Mouse (Mus musculus): ENCODE measurements around the gene Spag9.
"Not testable (repeated sequence)": the region's sequence is repeated elsewhere in the genome, so short reads cannot be mapped to it uniquely, and the experiment has no call there.

The Spag9 gene

GRCm38 (mm10) chr11:93986298-93986697 is 9.6 kb upstream of the Spag9 start:
- no peak for DNase-seq (ENCODE audit: low spot score in 2 of 2)

DNA sequence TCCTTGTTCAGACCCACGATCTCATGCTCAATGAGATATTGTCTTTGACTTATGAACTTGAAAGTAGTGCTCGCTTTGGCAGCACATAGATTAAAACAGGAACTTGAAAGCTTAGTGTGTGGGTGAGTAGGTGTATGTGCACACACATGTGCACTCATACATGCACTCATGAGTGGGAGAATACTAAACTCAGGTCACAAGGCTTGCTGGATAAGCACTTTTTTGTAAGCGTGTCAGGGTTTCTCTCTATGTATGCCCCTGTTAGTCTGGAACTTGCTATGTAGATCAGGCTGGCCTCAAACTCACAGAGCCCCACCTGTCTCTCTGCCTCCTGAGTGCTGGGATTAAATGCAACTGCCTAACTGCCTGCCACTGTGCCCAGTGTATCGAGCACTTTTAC is 8.9 kb upstream of the Spag9 start:
- no peak for DNase-seq (ENCODE audit: low spot score in 2 of 2)

DNA sequence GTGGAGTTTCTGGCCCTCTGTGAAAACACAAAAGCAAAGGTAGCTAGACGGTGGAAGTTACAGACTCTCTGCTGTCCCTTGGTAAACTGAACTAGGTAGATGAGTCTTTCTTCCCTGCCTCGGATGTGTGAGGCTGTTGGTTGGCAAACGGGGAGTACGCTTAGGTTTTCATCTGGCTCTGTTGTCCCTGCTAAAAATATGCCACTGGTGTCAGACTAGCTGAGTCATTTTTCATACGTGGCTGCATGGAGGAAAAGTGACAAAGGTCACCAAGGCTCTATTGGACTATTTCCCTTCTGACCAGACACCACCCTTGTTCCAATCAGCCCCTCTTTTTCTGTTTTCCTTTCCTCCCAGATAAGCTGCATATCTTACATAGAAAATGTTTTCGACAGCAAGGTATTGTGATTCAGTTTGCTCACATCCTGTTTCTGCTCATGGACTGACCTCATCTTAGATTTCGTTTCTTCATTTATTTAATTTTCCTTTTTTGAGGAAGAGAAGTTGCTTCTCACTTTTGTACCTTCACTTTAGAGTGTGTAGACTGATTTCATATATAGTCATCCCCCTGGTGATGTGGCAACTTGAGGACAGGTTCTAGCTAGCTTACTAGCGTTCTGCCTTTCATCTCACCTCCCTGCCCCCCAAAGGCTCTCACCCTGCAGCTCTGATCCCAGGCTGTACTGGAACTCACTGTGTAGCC is 8.1 kb upstream of the Spag9 start:
- DNase-seq (ENCODE audit: low spot score in 2 of 2) = no peak

- DNase-seq (ENCODE audit: low spot score in 2 of 2) = no peak
These were observed 7.4 kb upstream of the Spag9 start for GRCm38 (mm10) chr11:93988328-93989062.

- no peak for DNase-seq (ENCODE audit: low spot score in 2 of 2)
These were observed 1.4 kb upstream of the Spag9 start for GRCm38 (mm10) chr11:93994531-93994930.

DNA sequence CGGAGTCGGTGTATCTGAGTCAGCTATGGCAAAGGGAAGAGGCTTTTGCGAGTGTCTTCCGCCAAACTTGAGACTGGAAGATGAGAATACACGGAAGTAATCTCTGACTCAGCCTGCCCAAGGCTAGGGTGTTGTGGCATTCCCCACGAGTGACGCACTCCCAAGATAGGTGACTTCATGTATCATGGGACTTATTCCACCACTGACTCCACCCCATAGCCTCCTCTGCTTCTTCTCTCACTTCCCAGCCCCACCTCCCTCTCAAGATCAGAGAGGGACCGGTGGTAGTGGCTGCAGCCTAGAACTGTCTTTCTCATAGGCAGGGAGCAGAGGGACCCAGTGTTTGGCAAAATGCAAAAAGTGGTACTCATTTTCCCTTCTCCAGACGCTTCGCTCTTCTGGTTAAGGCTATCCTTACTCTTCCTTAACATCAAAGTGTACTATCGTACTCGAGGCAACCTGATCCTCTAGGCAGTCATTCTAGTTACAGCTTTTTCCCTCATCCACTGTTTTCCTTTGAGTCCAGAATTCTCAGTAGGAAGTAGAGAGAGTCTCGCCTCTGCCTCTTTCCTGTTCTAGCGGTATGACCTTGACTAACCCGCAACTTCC is 676 bp upstream of the Spag9 start:
- peak; percentile 82 to 84 for DNase-seq (ENCODE audit: low spot score in 2 of 2)

- peak; percentile 21 to 31 for DNase-seq (ENCODE audit: low spot score in 2 of 2)
These were observed 632 bp downstream of the Spag9 start for GRCm38 (mm10) chr11:93996306-93997140.

DNA sequence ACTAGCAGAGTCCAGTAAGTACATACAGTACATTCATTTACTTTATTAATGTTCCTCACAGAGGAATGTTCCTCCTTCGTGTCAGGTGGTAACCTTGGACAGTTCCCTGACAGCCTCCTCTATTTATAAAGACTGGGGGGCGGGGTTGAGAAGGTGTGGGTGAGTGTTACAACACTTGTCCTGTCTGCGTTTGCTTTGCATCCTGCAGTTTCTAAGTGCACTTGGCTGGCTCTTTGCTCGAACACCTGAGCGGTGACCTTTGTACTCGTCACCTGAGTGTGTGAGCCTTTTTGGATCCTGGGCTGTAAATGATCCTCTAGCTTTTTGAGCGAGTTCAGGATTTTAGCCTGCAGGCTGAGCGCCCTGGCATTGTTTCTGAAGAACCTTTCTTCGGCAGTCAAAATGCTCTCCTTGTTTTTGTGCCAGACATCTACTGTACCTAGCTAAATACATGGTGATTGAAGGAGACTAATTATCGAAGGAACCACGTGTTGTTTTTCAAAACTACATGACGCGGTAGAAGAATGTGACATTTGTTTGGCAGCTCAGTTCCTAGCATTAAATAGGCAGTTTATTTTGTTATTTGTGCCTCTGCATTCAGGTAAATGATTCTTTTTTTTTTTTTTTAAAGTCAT is 1.4 kb downstream of the Spag9 start:
- DNase-seq (ENCODE audit: low spot score in 2 of 2) = peak in 1 of 2 experiments; percentile 21

DNA sequence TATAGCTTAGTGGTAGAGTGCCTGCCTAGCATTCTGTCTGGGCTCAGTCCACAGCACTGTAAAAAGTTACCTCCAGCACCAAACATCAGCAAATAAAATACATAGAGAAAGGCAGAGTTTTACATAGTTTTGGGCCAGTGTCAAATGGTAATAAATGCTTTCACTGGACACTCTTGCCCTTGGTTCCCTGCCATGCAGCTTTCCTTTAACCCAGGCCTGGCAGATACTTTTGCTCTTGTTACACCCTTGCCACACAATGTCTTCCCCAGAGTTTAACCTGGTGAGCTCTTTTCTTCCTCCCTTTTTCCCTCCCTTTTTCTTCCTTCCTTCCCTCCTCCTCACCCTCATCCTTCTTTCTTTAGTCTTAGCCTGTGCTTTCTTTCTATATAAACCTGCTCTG is 3.4 kb downstream of the Spag9 start:
- no peak for DNase-seq (ENCODE audit: low spot score in 2 of 2)

GRCm38 (mm10) chr11:94003346-94003745 is 7.5 kb downstream of the Spag9 start:
- no peak for DNase-seq (ENCODE audit: low spot score in 2 of 2)

GRCm38 (mm10) chr11:94019091-94019490 is 23.2 kb downstream of the Spag9 start:
- DNase-seq (ENCODE audit: low spot score in 2 of 2) = no peak

DNA sequence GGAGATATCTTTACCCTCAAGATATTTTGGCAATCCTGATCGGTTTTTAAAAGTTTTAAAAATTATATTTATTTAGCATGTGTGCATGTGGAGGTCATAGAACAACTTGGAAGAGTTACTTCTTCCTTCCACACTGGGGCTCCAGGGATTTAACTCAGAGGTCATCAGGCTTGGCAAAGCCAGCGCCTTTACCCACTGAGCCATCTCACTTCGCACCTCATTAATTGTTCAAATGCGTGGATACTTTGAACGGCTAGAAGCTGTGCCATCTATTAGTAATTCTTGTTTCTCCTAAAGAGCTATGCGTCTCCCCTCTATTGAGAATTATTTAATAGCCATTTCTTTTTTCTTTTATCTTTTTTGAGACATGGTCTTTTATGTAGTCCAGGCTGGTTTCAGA is 24.5 kb downstream of the Spag9 start:
- DNase-seq (ENCODE audit: low spot score in 2 of 2) = no peak

DNA sequence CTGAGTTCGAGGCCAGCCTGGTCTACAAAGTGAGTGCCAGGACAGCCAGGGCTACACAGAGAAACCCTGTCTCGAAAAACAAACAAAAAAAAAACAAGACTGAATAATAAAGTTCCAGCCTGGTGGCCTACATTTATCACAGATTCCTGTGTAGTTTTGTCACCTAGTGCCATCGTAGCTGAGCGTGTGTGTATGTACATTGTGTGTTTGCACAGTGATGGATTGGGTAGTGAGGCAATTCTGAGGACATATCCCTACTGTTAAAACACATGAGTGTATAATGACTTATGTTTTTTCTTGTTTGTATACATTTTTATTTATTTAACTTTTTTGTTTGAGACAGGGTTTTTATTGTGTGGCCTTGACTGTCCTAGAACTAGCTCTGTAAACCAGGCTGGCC is 30.4 kb downstream of the Spag9 start:
- no peak for DNase-seq (ENCODE audit: low spot score in 2 of 2)

GRCm38 (mm10) chr11:94032084-94032483 is 36.2 kb downstream of the Spag9 start:
- no peak for DNase-seq (ENCODE audit: low spot score in 2 of 2)

DNA sequence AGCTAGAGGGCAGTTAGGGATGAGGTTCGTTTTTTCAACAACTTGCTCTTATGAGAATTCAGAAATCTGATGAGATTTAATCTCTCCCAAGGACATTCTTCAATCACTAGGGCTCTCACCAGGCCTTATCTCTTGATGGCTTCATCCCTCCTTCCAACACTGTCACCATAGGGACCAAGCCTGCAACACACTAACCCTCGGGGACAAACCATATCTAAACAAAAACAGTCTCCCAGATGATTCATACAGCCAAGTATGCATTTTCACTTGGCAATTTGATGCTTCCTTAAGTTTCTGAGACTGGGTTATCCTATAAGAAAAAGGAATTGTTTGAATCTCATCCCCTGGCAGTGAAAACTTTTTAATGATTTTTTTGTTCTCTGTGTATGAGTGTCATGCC is 37.1 kb downstream of the Spag9 start:
- no peak for DNase-seq (ENCODE audit: low spot score in 2 of 2)

DNA sequence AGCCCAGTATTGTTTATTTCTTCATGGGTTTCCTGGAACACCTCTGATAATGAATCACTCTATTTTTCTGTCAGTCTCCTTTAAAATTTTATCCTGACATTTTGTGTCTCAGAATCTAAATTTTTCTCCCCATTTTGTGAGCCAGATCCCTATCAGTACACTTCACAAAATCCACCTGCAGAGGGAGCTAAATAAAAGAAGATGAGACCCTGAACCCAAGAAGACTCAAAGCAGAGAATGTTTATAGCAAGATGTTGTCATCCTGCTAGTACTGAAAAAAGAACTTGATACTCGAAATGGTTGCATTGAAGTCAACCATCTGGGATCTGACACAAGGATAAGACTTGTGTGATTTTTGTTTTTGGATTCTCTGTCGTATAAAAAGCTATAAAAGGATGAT is 40.1 kb downstream of the Spag9 start:
- DNase-seq (ENCODE audit: low spot score in 2 of 2) = peak in 1 of 2 experiments; percentile 27

DNA sequence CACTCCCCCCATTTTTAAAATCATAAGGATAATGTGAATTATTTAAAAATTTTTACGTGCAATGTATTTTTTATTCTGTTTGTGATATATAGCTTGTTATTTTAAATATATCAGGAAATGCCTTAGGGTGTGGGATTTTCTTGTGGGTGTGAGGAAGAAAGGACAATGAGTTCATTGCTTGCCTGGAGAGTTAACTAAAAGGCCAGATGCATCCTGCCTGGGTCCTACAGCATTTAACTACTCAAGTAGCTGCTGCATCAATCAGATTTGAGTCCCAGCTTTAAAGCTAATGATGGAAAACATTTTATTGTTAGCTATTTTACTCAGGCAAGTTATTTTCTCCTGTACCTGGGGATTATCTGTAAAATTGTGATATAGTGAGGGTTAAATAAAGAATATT is 45.6 kb downstream of the Spag9 start:
- no peak for DNase-seq (ENCODE audit: low spot score in 2 of 2)

- not testable (repeated sequence) for DNase-seq (ENCODE audit: low spot score in 2 of 2)
These were observed 46.4 kb downstream of the Spag9 start for GRCm38 (mm10) chr11:94042301-94042700.

DNA sequence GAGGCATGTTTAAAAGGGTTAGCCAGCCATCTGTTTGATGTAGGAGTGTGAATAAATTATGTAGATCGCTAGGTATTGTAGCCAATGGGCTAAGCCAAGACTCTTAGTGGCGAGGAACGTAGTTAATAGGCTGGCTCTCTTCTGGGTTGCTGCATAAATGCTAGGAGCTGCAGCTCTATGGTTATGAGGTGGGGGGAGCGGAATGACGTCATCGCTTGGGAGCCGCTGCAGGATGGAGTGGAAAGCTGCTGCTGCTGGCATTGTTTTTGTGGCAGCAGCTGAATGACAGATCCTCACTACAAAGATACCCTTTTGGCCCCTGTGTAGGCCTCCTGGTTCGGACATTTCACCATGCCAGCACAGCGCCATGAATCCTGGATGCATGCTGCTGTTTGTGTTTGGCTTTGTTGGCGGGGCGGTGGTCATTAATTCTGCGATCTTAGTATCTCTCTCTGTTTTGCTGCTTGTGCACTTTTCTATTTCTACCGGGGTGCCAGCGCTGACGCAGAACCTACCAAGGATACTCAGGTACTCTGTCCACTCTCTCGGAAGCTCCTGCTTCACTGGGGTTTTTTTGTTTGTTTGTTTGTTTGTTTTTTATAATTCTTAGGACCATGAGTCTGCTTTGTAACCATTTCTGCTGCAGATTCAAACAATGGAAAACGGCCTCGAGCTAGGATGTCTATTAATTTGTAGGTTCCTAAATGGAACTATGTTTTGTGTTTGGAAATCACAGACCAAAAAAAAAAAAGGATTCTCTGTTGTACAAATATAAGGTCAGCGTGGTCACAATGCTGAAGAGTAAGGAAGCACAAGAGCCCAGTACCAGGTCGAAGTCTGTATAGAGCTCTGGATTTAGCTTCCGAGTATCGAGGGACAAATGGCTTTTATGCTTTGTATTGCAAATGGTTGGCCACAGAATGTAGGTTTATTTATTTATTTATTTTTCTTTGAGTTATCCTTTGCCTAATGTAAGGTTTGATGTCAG is 48.4 kb downstream of the Spag9 start:
- peak; percentile 94 to 95 for DNase-seq (ENCODE audit: low spot score in 2 of 2)

- DNase-seq (ENCODE audit: low spot score in 2 of 2) = peak in 1 of 2 experiments; percentile 40
These were observed 49.1 kb downstream of the Spag9 start for GRCm38 (mm10) chr11:94045016-94045415.

Data from right cerebral cortex, adult 2 months (tissue).